Mouse (Mus musculus) T-helper 1 cell (primary cell): ENCODE data around the gene Myo1e.

Experiments used
- in situ Hi-C: fragments of 300-600 bp; cut with MboI, MseI; formaldehyde crosslinking; loops from one replicate; pipeline ENCODE4 v1.15.1; 2025; ENCODE audit warnings: high pct_unique_total_duplicates

The Myo1e gene

DNA sequence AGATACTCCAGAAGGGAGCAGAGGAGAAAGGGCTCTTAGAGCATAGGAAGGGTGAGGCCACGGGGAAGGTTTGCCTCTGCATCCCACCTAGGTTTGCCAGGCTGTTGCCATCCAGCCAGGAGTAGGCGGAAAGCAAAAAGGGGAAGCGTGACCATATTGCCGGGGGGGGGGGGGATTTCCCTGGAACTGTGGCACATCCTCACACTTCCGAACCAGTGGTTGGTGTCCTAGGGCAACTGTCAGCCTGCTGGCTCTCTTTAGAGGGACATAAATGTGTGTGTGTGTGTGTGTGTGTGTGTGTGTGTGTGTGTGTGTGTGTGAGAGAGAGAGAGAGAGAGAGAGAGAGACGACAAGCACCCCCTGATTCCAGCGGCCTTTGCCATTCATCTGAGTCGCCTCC is 75.0 kb downstream of the Myo1e start:
- in situ Hi-C loops: no loop called here

DNA sequence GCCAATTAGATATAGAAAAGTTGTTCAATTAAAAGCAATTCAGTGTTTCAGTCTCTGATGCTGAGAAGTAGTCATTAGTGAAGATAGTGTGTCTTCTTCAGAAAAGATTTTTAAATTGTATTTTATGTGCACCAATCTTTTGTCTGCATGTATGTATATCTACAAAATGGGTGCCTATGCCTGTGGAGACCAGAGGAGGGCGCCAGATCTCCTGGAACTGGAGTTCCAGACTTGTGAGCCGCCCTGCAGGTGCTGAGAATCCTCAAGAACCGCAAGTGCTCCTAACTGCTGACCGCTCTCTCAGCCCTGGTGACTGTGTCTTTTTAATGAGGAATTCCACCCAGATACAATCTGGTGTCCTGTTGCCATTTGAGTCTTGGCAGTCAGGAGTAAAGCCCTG is 76.0 kb downstream of the Myo1e start:
- in situ Hi-C loops: no loop called here

DNA sequence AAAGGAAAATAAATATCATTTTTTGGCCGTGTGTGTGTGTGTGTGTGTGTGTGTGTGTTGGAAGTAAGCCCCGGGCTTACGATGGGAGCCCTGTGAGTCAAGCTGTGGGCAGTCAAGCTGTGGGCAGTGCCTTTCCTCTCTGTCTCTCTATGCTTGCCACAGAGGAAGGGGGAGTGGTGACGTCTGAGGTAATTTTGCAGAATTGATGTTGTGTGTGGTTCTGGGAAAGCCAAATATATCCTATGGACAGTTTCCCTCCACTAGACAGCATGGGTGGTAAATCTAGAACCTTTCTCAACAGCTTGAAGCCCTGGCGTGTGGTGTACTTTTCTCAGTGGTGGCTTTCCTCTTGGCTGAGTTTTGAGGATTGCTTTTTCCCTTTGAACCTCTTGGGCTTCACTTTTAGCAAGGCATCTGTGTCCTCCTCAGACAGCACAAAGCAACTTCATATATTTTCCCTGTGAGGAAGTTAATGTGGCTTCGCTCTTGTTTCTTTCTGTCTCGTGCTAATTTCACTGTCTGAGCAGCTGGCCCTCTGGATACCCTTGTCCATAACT is 77.5 kb downstream of the Myo1e start:
- in situ Hi-C loops: no loop called here

DNA sequence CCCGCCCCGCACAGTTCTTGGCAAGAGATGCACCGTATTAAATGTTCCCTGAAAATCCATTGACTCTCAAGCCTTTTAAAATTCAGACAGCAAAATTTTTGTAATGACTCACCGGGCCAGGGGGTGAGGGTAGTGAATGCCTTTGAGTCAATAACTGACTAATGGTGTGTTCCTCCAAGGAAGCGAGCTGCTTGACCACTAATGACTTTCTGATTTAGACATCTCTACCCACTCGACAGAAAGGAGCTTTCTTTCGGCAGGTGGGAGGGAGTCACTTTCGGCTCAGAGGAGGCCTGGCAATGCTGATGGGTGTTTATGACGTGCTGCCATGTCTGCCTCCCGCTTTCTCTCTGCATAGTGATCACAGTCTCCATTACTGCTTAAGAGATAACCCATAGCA is 83.6 kb downstream of the Myo1e start:
- in situ Hi-C loops: no loop called here

DNA sequence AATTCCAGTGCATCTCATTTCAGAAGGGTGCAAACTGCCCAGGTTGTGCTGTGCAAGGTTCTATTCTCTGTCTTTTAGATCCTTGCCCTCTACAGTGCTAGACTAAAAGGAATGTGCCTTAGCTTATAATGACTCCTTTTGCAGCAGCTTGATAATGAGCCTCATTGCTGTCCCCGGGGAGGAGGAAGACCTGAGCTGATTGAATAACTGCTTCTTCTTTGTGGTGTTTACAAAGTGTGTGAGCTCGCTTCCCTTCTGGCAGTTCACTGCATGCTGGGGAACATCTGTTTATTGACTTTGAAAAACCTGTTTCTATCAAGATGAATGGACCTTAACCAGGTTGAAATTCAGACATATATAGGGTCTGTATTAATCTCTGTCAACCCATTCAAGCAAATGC is 89.8 kb downstream of the Myo1e start:
- in situ Hi-C loops: no loop called here

DNA sequence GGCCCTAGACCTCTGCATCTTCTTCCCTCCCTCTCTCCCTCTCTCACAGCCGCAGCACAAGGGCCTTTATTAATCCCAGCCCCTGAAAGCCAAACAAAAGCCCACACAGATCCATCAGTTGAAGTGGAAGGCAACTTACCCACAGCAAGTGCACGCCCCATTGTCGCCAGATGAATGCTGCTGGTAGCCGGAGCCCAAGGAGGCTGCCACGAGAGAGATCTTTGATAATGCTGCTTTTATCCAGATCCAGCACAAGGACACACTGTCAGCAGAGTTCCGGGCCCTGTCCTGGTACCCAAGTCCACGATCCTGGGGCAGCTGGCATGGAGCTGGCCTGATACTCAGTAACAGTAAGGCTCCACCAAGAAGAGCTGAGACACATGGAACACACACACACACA is 91.1 kb downstream of the Myo1e start:
- in situ Hi-C loops: no loop called here

DNA sequence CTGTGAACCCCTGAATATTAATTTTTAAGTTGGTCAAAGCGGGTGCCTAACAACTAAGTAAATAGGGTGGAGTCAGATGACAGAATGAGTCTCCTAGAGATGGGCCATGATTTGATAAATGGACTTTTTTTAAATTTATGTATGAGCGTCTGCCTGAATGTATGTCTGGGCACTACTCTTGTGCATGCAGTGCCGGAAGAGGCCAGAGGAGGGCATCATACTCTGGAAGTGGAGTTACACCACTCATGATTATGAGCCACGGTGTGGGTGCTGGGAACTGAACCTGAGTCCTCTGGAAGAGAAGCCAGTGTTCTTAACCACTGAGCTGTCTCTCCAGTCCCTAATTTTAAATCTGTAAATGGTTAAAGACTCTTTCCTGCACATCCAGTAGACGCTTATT is 93.6 kb downstream of the Myo1e start:
- in situ Hi-C loops: no loop called here

DNA sequence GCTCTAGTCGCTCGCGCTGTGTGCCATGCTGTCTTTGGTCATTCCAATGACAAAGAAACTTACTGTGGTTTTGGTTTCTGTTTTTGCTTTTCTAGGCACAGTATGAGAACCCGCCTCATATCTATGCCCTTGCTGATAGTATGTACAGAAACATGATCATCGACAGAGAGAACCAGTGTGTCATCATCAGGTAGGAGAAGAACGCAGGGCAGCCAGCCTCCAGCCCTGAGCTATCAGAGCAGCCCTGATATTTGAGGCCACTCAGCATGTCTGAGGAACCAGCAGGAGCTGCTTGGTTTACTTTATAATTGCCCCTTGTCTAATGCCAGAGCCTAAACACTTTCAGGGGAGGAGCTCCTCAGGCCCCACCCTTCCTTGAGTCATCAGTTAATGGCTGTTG is 94.4 kb downstream of the Myo1e start:
- in situ Hi-C loops: no loop called here

DNA sequence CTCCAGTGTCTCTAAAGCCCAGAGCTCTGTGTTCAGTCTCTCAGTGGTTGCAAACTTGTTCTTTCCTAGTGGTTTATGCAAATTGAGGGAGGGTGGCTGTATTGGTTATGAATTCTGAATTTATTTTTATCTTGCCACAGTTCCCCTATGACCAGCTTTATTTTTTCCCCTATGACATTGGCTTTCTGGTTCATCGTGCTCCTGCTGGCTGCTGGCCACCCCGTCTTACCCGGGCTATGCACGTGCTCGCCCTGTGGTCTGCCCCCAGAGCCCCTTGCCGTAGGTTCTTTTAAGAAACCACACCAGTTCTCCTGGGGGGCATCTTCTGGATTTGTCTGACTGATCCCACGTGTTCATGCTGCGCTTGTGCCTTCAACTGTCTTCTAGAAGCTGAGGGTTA is 97.8 kb downstream of the Myo1e start:
- in situ Hi-C loops: no loop called here

DNA sequence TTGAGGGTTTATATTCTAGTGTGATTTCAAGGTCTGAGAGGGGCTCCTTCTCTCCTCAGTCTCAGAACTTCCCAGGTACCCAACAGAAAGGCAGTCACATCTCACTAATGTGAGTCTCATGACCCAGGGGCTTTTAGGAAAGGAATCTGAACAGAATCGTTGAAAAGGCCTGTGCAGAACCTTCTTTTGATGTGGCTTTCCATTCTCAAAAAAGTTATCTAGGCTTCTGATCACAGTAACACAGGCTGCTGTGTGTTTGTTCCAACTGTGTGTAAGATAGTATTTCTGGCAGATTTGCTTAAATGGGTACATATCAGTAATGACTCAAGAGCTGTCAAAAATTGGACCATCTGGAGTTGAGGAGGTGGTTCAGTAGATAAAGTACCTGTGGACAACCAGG is 102.9 kb downstream of the Myo1e start:
- in situ Hi-C loops: no loop called here

DNA sequence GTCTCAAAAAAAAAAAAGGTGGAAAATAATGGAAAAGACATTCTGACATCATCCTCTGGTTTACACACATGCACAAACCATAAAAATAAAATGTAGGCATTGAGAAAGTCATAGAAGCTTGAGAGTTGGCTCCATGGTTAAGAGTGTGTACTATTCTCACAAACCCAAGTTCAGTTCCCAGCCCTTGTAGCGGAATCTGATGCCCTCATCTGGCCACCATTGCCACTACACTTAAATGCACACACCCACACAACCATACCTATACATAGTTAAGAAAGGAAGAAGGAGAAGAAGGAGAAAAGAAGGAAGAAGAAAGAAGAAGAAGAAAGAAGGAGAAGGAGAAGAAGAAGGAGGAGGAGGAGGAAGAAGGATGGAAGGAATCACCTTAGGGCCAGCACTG is 106.9 kb downstream of the Myo1e start:
- in situ Hi-C loops: no loop called here

DNA sequence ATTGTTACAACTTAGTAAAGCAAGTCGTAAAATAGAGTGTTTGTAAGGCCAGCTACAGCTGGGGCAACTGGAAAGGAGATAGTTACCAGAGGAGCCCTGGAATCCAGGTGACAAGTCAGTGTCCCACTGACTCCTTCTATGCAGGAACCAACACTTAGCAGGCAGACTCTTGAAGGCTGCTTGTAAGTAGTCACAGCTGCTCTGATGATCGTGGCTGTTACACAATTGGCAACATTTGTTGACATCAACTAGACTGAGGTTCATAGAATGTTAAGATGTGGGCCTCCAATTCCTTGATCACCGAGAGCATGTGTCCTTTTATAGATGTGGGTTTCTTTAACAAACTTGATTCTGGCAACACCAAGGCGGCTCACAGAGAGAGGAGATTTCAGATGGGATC is 108.0 kb downstream of the Myo1e start:
- in situ Hi-C loops: no loop called here

DNA sequence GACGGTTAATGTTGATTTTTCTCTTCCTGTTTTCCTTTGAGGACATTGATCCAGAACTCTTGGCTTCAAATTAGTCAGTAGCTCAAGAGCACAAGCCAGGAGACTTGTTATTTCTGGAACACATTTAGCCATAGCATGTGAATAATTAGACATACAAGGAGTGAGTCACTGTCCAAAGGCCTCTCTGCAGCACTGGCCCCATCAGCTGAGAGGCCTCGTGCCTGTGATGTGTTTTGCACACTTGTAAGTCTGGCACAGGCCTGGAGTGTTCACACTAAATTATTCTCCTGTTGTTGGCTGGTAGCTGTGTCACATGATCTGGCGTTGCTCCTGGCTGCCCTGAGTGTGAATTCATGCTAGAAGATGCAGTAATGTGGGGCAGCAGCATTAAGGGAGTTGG is 111.5 kb downstream of the Myo1e start:
- in situ Hi-C loops: no loop called here

DNA sequence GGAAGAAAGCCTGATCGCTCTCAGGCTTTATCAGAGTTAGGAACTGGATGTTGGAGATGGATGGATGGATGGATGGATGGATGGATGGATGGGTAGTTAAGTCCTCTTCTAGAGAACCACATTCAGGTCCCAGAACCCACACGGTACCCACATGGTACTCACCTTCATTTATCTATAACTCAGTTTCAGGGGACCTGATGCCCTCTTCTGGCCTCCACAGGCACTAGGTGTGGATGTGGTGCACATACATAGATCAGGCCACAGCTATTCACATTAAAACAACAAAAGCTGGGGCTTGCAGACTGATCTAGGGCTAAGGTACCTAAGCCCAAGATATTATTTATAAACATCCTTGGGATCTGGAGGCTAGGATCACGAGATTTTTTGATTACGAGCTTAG is 117.2 kb downstream of the Myo1e start:
- in situ Hi-C loops: no loop called here

DNA sequence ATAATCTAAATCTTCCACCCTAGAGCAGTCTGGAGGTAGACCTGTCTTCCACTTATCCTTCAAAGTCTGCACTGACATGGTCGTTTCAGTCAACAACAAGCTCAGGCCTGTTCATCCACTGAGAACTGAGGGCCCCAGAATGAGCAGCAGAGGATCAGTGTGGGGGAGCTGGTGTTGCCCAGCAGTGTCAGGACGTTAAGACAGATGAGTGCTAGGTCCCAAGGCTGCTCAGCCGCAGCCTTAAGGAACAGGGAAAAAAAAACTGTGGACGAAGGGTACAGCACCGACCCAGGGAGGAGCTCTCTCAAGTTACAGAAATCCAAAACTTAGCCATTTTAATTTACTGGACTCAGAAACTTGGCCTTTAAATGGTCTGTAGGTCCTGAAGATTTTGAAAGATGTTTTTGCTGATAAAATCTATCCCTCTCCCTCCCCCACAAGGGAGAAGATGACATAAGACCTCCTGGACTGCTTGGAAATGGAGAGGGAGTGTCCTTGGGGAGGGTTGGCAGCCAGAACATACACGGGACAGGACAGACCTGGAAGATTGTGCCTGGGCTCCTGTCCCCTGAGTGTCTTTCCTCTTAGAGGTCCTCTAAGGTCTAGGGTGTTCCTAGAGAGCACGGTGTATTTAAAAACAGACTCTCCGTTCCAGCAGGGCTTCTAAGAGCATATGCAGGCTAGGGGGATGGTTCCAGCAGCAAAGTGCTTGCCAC is 118.9 kb downstream of the Myo1e start:
- in situ Hi-C loops: no loop called here

DNA sequence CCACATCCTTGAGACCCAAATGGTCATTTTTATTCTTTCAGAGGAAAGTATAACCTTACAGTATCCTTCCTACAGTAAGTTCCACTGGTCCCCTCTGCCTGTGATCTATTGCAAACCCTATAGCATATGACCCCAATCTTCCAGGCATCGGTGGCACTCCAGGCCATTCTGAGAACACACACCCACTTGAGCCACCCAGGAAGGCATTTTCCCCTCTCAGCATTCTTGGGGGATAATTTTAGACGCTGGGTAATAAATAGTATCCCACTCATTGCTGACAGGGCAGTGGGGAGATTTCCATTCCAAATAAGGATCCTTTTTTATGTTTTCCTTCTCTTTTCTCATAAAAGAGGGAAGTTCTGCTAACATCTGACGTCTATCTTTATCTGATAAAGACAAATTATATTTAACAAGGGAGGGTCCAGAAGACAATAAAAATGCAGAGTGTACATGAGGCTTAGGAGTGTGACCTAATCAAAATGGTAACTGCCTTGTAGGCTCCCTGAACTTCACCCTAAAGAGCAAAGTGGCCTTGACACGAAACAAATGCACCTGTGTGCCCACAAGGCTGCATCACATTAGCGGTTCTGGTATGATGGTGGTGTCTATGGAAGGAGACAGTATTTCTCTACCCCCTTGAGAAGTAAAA is 121.2 kb downstream of the Myo1e start:
- in situ Hi-C loops: no loop called here

DNA sequence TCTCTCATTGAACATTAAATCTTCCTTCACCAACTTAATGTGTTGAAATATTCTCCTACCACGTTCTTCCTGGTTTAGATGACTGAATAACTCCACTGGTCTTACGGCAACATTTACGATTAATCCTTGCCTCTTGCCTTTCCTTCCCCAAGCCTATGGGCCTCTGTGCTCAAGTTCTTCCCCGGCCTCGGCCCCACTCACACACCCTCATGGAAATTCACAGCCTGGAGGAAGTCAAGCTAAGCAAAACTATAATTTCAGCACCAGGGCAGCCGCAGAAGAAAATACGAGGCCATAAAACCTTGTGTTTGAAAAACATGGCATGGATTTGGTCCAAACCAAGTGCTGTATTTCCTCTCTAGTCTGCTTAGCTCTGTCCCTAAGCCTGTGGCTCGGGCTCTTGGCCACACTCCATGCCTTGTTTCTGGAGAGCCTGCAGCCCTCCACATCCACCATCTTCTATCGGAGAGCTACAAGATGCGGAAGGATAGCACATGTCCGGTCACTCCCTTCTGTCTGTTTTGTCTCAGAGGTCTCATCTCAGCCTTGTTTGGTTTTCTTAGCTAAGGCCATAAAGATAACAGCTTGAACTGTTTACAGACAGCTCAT is 124.7 kb downstream of the Myo1e start:
- in situ Hi-C loops: loop anchor here (10.0 kb wide), 1 partner anchor 1317 kb away; no protein-coding TSS in a partner anchor

DNA sequence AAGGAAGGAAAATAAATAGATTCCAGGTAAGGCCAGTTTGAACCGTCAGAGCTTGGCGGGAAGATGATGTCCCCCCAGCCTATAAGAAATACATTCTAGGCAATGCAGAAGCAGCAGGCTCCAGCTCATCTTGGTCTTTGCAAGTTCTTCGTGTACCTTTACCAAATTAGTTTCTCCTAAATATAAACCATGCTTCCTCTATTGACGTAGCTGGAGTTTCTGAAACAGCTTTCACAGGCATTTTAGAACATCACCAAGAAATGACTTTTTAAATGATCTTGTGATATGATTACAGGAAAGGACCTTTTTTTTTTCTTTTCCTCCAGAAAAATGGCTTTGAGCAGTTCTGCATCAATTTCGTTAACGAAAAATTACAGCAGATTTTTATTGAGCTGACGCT is 131.2 kb downstream of the Myo1e start:
- in situ Hi-C loops: loop anchor here (10.0 kb wide), 1 partner anchor 1324 kb away; no protein-coding TSS in a partner anchor

DNA sequence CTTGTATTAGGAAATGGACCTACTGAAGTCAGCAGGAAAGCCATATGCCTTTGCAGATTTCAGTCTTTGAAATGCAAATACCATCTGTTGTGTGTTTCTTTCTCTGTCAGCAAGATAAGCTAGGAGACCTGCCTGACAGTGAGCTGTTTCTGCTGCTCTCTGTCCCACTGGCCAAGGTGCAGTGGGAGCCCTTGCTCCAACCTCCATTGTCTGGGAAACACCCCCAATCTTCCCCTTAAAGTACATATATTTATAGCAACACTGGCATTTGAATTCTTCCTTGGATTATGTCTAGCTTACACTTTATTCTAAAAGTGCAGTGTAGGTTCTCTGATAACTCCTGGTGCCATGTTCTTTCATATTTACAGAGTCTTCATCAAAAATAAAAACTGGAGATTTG is 131.7 kb downstream of the Myo1e start:
- in situ Hi-C loops: loop anchor here (10.0 kb wide), 1 partner anchor 1324 kb away; no protein-coding TSS in a partner anchor

DNA sequence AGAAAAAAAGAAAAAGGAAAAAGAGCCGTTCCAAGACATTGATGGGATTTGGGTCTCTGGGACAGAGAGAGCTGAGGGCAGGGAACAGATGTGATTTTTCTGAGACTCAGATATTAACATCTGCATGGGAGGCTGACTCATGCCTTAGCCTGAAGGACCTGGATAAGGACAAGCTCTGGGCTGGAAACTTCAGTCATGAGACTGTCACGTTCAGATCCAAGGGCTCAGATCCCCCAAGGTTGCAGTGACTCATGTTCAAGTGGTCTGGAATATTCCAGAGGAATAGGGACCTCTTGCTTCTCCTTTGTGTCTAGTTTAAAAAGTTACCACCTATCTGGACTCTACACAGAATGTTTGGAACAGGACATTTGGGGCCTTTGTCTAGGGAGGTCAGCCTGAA is 142.1 kb downstream of the Myo1e start:
- in situ Hi-C loops: loop anchor here (10.0 kb wide), 1 partner anchor 1096 kb away; no protein-coding TSS in a partner anchor

DNA sequence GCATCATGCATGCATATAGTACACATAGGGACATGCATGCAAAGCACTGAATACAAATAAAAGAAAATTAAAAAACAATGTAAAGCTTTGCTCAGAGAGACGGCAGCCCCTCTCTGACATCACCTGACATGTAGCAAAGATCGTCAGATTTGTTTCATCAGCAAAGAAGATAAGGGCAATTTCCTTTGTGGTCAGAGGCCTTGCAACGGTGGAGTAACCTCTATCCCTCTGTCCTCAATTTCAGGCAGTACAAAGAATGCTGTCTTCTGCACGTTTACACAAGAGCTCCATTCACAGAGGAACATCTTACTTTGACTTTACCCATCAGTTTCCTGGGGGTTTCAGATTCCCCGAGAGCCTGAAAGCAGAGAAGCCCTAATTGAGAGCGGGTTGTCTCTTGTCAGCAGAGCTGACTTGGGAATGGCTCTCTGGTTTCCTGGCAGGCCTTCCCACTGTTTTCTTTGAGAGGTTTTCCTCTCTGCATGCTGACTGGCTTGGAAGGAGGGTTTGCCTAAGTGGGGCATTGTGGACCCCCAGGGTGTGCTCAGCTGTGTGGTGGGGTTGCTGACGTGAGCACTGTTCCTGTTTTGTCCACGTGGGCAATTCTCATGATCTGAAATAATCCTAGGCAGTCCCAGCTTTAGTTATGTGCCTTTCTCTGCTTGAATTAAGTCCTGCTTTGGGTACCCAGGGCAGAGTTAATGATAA is 144.6 kb downstream of the Myo1e start:
- in situ Hi-C loops: no loop called here

DNA sequence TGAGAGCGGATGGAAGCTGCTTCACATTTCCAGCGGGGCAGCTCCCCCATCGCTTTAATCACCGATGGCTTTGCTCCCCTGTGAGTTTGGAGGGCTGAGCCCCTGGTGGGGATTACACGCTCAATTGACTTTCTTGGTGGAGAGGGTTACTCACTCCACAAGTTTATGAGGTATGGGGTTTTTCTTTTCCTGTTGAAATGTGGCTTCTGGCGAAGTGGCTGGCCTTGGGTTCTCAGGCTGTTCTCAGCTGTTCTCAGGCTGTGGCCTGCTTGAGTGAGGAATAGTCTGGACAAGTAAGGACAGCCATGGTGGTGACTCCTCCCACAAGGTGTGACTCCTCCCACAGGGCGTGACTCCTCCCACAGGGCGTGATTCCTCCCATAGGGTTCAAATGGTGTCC is 149.1 kb downstream of the Myo1e start:
- in situ Hi-C loops: no loop called here
